In the genomic region with DNA sequence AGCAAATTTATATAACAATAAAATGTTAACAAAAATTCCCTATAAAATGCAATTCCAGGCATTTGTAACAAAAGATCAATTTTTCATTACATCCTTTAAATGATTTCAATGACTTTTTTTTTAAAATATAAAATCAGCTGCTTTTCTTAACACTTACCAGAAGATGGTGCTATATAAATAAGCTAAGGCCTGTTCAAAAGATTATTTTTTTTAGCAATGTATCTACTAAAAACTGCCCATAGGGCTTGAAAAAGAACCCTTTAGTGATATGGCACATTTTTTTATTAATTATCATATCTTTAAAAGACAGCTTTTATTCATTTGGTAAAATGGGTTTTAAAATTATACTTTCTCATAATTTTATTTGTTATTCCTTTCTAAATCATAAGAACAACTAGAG, we compare ENCODE assay signal across 24 mouse cellular contexts.
DNase-seq lines count a peak whose midpoint lies in the region; ATAC-seq and TF ChIP-seq lines count a peak whose summit lies in the region.
"Had no signal": no experiment of that assay in that cellular context is flagged by ENCODE, and none has a peak within 500 bp of the region (broad histone marks: within the 10 kb centered on the region; RNA-seq: fewer than 3 reads in every experiment).

No protein-coding gene starts in this region.

- no peak for TF ChIP-seq POLR2A in MEL (IDR thresholded peaks at IDR 0.05; ENCODE audit: control insufficient read depth in 1 of 2, insufficient read depth in 1 of 2, low read depth in 1 of 2, low read length in 2 of 2, poor library complexity in 1 of 2)

- H3K27ac ChIP-seq in hindbrain, embryonic 14.5 days = no peak overlapping the region
- no peak overlapping the region for H3K27ac ChIP-seq in hindbrain, embryonic 12.5 days
- no peak overlapping the region for H3K27ac ChIP-seq in midbrain, postnatal 0 days (ENCODE audit: low read depth, low read length)
- no peak overlapping the region for H3K27ac ChIP-seq in midbrain, embryonic 16.5 days (ENCODE audit: low read length)
- no peak overlapping the region for H3K27ac ChIP-seq in MEL (ENCODE audit: control insufficient read depth, low read depth, low read length)
- H3K27ac ChIP-seq: embryonic facial prominence, embryonic 12.5 days; forebrain, embryonic 12.5 days; hindbrain, embryonic 10.5 days; liver, embryonic 13.5 days; midbrain, embryonic 13.5 days had no signal

- H3K27me3 ChIP-seq in hindbrain, embryonic 14.5 days (ENCODE audit: control insufficient read depth, insufficient read depth, low read length) = no peaks in the 10 kb centered on the region
- no peaks in the 10 kb centered on the region for H3K27me3 ChIP-seq in hindbrain, embryonic 12.5 days
- H3K27me3 ChIP-seq in midbrain, postnatal 0 days (ENCODE audit: insufficient read depth, low read length) = no peaks in the 10 kb centered on the region
- no peaks in the 10 kb centered on the region for H3K27me3 ChIP-seq in midbrain, embryonic 16.5 days (ENCODE audit: control insufficient read depth, insufficient read depth, low read depth, low read length)
- H3K27me3 ChIP-seq in MEL (ENCODE audit: control insufficient read depth in 1 of 2, insufficient read depth in 2 of 2, low read length in 2 of 2) = no peaks in the 10 kb centered on the region
- H3K27me3 ChIP-seq: embryonic facial prominence, embryonic 12.5 days; forebrain, embryonic 12.5 days; liver, embryonic 13.5 days; megakaryocyte, embryonic 14.5 days; midbrain, embryonic 13.5 days had no signal

- no peaks in the 10 kb centered on the region for H3K9me3 ChIP-seq in hindbrain, embryonic 14.5 days (ENCODE audit: control insufficient read depth, low read length)
- H3K9me3 ChIP-seq in hindbrain, embryonic 12.5 days (replicated peaks) = no peaks in the 10 kb centered on the region
- no peaks in the 10 kb centered on the region for H3K9me3 ChIP-seq in midbrain, postnatal 0 days (ENCODE audit: low read length)
- H3K9me3 ChIP-seq in midbrain, embryonic 16.5 days (replicated peaks; ENCODE audit: control insufficient read depth, low read length, poor library complexity, severe bottlenecking) = no peaks in the 10 kb centered on the region
- H3K9me3 ChIP-seq in MEL (replicated peaks; ENCODE audit: insufficient read depth, low read length) = no peaks in the 10 kb centered on the region
- H3K9me3 ChIP-seq: embryonic facial prominence, embryonic 12.5 days; forebrain, embryonic 12.5 days; hindbrain, embryonic 10.5 days; liver, embryonic 13.5 days; midbrain, embryonic 13.5 days had no signal

- TF ChIP-seq RAD21 in MEL (IDR thresholded peaks at IDR 0.05; ENCODE audit: low read depth, low read length) = peak; percentile 71

- peak; percentile 61 for DNase-seq in hindbrain, embryonic 14.5 days (ENCODE audit: low spot score)
- DNase-seq in midbrain, postnatal 0 days (ENCODE audit: low spot score) = peak; percentile 14
- DNase-seq in MEL (ENCODE audit: low read depth, low spot score) = peak; percentile 2
- no peak for DNase-seq in cerebellum, adult 8-10 months
- DNase-seq: adrenal gland, adult 2 months; cerebellum, adult 18-20 months; gastrocnemius, postnatal 10 days; kidney, adult 8-10 months; kidney, postnatal 25 days; liver, embryonic 13.5 days; lung, adult 2 months; lung, postnatal 14 days; thymus, adult 2 months; thymus, postnatal 4 days had no signal

- H3K79me2 ChIP-seq in MEL (ENCODE audit: control insufficient read depth, insufficient read depth, low read length, poor library complexity) = no peaks in the 10 kb centered on the region

- no peak for TF ChIP-seq EP300 in MEL (IDR thresholded peaks at IDR 0.05; ENCODE audit: low read depth in 1 of 2, low read length in 2 of 2)

- no peak for ATAC-seq in hindbrain, embryonic 14.5 days (ENCODE audit: low FRiP score)
- no peak for ATAC-seq in hindbrain, embryonic 12.5 days (ENCODE audit: low FRiP score)
- no peak for ATAC-seq in midbrain, postnatal 0 days (ENCODE audit: low FRiP score)
- no peak for ATAC-seq in midbrain, embryonic 16.5 days
- ATAC-seq in megakaryocyte, adult 5-6 weeks (ENCODE audit: poor library complexity, severe bottlenecking) = no peak
- ATAC-seq: CD4-positive, CD25-positive, alpha-beta regulatory T cell, adult 4 months; midbrain, embryonic 13.5 days had no signal

- H3K36me3 ChIP-seq in hindbrain, embryonic 14.5 days (replicated peaks; ENCODE audit: control insufficient read depth, insufficient read depth) = no peaks in the 10 kb centered on the region
- H3K36me3 ChIP-seq in hindbrain, embryonic 12.5 days = no peaks in the 10 kb centered on the region
- no peaks in the 10 kb centered on the region for H3K36me3 ChIP-seq in midbrain, postnatal 0 days (ENCODE audit: insufficient read depth, low read length)
- no peaks in the 10 kb centered on the region for H3K36me3 ChIP-seq in midbrain, embryonic 16.5 days (ENCODE audit: control insufficient read depth, insufficient read depth, low read length)
- no peaks in the 10 kb centered on the region for H3K36me3 ChIP-seq in MEL (ENCODE audit: control insufficient read depth in 1 of 2, insufficient read depth in 2 of 2, low read length in 2 of 2)
- H3K36me3 ChIP-seq: embryonic facial prominence, embryonic 12.5 days; forebrain, embryonic 12.5 days; hindbrain, embryonic 10.5 days; liver, embryonic 13.5 days; midbrain, embryonic 13.5 days had no signal

- H3K4me3 ChIP-seq in hindbrain, embryonic 14.5 days (replicated peaks; ENCODE audit: low read length) = no peak overlapping the region
- no peak overlapping the region for H3K4me3 ChIP-seq in hindbrain, embryonic 12.5 days
- no peak overlapping the region for H3K4me3 ChIP-seq in midbrain, postnatal 0 days (ENCODE audit: low read depth, low read length)
- no peak overlapping the region for H3K4me3 ChIP-seq in midbrain, embryonic 16.5 days (ENCODE audit: low read depth, low read length)
- H3K4me3 ChIP-seq in MEL (ENCODE audit: control insufficient read depth in 1 of 2, insufficient read depth in 1 of 2, low read depth in 2 of 2, low read length in 2 of 2) = no peak overlapping the region
- H3K4me3 ChIP-seq: embryonic facial prominence, embryonic 12.5 days; forebrain, embryonic 12.5 days; hindbrain, embryonic 10.5 days; liver, embryonic 13.5 days; megakaryocyte, embryonic 14.5 days; midbrain, embryonic 13.5 days had no signal

- no peak overlapping the region for H3K4me2 ChIP-seq in hindbrain, embryonic 14.5 days (replicated peaks)
- H3K4me2 ChIP-seq in hindbrain, embryonic 12.5 days (replicated peaks) = no peak overlapping the region
- H3K4me2 ChIP-seq in midbrain, postnatal 0 days (ENCODE audit: low read depth, low read length, poor library complexity, severe bottlenecking) = no peak overlapping the region
- no peak overlapping the region for H3K4me2 ChIP-seq in midbrain, embryonic 16.5 days (ENCODE audit: low read length)
- H3K4me2 ChIP-seq: embryonic facial prominence, embryonic 12.5 days; forebrain, embryonic 12.5 days; heart, embryonic 11.5 days; liver, embryonic 13.5 days; midbrain, embryonic 13.5 days had no signal

- H3K4me1 ChIP-seq in hindbrain, embryonic 14.5 days (replicated peaks; ENCODE audit: control insufficient read depth, insufficient read depth, low read length) = no peaks in the 10 kb centered on the region
- no peaks in the 10 kb centered on the region for H3K4me1 ChIP-seq in hindbrain, embryonic 12.5 days
- no peaks in the 10 kb centered on the region for H3K4me1 ChIP-seq in midbrain, postnatal 0 days (ENCODE audit: insufficient read depth, low read length)
- no peaks in the 10 kb centered on the region for H3K4me1 ChIP-seq in midbrain, embryonic 16.5 days (ENCODE audit: control insufficient read depth, insufficient read depth, low read length)
- no peaks in the 10 kb centered on the region for H3K4me1 ChIP-seq in MEL (ENCODE audit: control insufficient read depth in 1 of 2, insufficient read depth in 2 of 2, low read length in 2 of 2)
- H3K4me1 ChIP-seq: embryonic facial prominence, embryonic 12.5 days; forebrain, embryonic 12.5 days; hindbrain, embryonic 10.5 days; liver, embryonic 13.5 days; megakaryocyte, embryonic 14.5 days; midbrain, embryonic 13.5 days had no signal

- peak; percentile 72 for TF ChIP-seq CTCF in midbrain, postnatal 0 days (IDR thresholded peaks at IDR 0.05)
- peak in 1 of 3 experiments; percentile 36; a peak in 1 of 6 replicates for TF ChIP-seq CTCF in MEL (IDR thresholded peaks at IDR 0.05 in 2 of 3, conservative IDR thresholded peaks at IDR 0.05 in 1 of 3; ENCODE audit: control insufficient read depth in 1 of 3, insufficient read depth in 1 of 3, low read depth in 2 of 3, low read length in 3 of 3, poor library complexity in 1 of 3, severe bottlenecking in 1 of 3)

- H3K9ac ChIP-seq in hindbrain, embryonic 14.5 days = no peak overlapping the region
- no peak overlapping the region for H3K9ac ChIP-seq in hindbrain, embryonic 12.5 days
- no peak overlapping the region for H3K9ac ChIP-seq in midbrain, postnatal 0 days (replicated peaks; ENCODE audit: low read length, poor library complexity, severe bottlenecking)
- no peak overlapping the region for H3K9ac ChIP-seq in midbrain, embryonic 16.5 days (ENCODE audit: low read depth, low read length)
- H3K9ac ChIP-seq in MEL (ENCODE audit: control insufficient read depth, low read depth, low read length, poor library complexity, severe bottlenecking) = no peak overlapping the region
- H3K9ac ChIP-seq: embryonic facial prominence, embryonic 12.5 days; forebrain, embryonic 12.5 days; liver, embryonic 13.5 days; midbrain, embryonic 13.5 days had no signal

TF ChIP-seq in MEL, 35 proteins besides CTCF, POLR2A, EP300 and RAD21 (continues in another document):
- TF ChIP-seq MAFK (IDR thresholded peaks at IDR 0.05; ENCODE audit: borderline replicate concordance, low read depth, low read length) = no peak
- no peak for TF ChIP-seq E2F4 (IDR thresholded peaks at IDR 0.05; ENCODE audit: borderline replicate concordance, low read depth, low read length)
- peak; percentile 23; the same call in 1 of the 2 replicates for TF ChIP-seq ZC3H11A (IDR thresholded peaks at IDR 0.05; ENCODE audit: low read depth, low read length)
- TF ChIP-seq SMC3 (IDR thresholded peaks at IDR 0.05; ENCODE audit: low read depth, low read length) = peak; percentile 52
- TF ChIP-seq ZNF384 (IDR thresholded peaks at IDR 0.05; ENCODE audit: low read depth, low read length) = peak; percentile 72
- TF ChIP-seq MYC (IDR thresholded peaks at IDR 0.05; ENCODE audit: low read depth, low read length) = no peak
- no peak for TF ChIP-seq USF2 (IDR thresholded peaks at IDR 0.05; ENCODE audit: borderline replicate concordance in 1 of 2, insufficient read depth in 1 of 2, low read depth in 1 of 2, low read length in 2 of 2)
- no peak for TF ChIP-seq ZMIZ1 (IDR thresholded peaks at IDR 0.05; ENCODE audit: low read depth, low read length)
- no peak for TF ChIP-seq TCF12 (IDR thresholded peaks at IDR 0.05; ENCODE audit: low read depth, low read length)
- TF ChIP-seq MAX (IDR thresholded peaks at IDR 0.05; ENCODE audit: low read length) = no peak
- no peak for TF ChIP-seq MYB (IDR thresholded peaks at IDR 0.05; ENCODE audit: low read depth, low read length)
- no peak for TF ChIP-seq MAZ (IDR thresholded peaks at IDR 0.05; ENCODE audit: low read depth, low read length)
- no peak for TF ChIP-seq CHD2 (IDR thresholded peaks at IDR 0.05; ENCODE audit: low read length)
- no peak for TF ChIP-seq HCFC1 (IDR thresholded peaks at IDR 0.05; ENCODE audit: low read depth, low read length)
